ENCODE assay signal across 12 mouse cellular contexts in the genomic region with DNA sequence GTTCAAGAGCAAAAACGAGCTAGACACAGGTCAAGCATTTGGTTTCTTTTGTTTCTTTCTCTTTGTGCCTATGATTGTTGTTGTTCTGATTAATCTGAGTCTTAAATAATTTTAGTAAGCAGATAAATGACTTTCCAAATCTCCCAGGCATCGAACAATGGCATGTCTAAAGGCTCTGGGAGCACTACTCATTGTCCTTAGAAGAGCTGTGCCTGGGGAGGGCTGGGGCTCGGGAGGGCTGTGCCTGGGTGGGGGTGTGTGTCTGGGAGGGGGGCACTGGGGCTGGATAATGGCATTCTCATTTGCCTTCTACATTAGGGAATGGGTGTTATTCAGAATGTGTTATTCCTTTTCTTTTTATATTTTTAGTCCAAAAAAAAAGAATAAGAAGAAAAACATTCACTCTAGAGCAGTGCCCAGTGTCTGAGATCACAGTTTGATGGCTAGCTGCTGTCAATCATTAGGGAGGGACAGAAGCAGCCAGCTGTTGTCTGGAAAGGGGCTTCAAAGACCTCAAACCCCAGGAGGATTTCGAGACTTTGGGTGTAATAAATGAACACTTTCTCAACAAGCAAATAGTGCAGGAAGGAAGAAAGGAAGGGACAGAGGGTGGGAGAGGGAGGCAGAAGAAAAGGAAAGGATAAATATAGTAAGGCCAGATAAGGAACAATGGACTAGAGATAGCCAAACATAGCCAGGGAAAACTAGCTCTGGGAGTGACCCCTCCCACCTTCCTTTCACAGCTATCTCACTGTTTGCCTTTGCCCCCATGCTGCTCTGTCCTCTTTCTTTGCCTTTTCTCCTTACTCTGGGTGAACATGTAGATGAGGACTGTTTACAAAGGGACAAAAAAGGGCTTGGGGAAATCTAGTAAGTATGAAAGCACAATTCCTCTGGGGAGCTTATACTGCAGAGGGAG.
DNase-seq lines count a peak whose midpoint lies in the region; ATAC-seq and TF ChIP-seq lines count a peak whose summit lies in the region.
"Had no signal": no experiment of that assay in that cellular context is flagged by ENCODE, and none has a peak within 500 bp of the region (broad histone marks: within the 10 kb centered on the region; RNA-seq: fewer than 3 reads in every experiment).

No protein-coding gene starts in this region.

- peak; percentile 18 for DNase-seq in lung, postnatal 0 days (ENCODE audit: low spot score)
- no peak for DNase-seq in lung, postnatal 25 days (ENCODE audit: low spot score)
- peak; percentile 8 to 9 for DNase-seq in heart, adult 9 months (ENCODE audit: low spot score in 2 of 2)
- DNase-seq in heart, postnatal 4 days = peak; percentile 12
- DNase-seq in cerebellum, adult 18-20 months = no peak
- no peak for DNase-seq in left cerebral cortex, postnatal 36 days (ENCODE audit: low spot score in 2 of 2)
- DNase-seq: cerebellum, adult 8-10 months; liver, postnatal 0 days had no signal

- no peak overlapping the region for H3K27ac ChIP-seq in lung, postnatal 0 days (ENCODE audit: low read length)
- H3K27ac ChIP-seq in stomach, embryonic 15.5 days = no peak overlapping the region
- H3K27ac ChIP-seq: embryonic facial prominence, embryonic 13.5 days; limb, embryonic 10.5 days had no signal

- no peaks in the 10 kb centered on the region for H3K4me1 ChIP-seq in lung, postnatal 0 days (ENCODE audit: insufficient read depth, low read depth, low read length)
- no peaks in the 10 kb centered on the region for H3K4me1 ChIP-seq in stomach, embryonic 15.5 days
- H3K4me1 ChIP-seq: embryonic facial prominence, embryonic 13.5 days had no signal

- no peak for TF ChIP-seq EP300 in lung, postnatal 0 days (IDR thresholded peaks at IDR 0.05)

- intact Hi-C loops in left cerebral cortex, postnatal 36 days (cut with DNase I) = no loop called here

- H3K27me3 ChIP-seq in lung, postnatal 0 days (replicated peaks; ENCODE audit: insufficient read depth, low read length) = no peaks in the 10 kb centered on the region
- H3K27me3 ChIP-seq in stomach, embryonic 15.5 days (replicated peaks) = no peaks in the 10 kb centered on the region
- H3K27me3 ChIP-seq: embryonic facial prominence, embryonic 13.5 days had no signal

- H3K9ac ChIP-seq in lung, postnatal 0 days (replicated peaks; ENCODE audit: low read depth) = no peak overlapping the region
- H3K9ac ChIP-seq in stomach, embryonic 15.5 days = no peak overlapping the region
- H3K9ac ChIP-seq: embryonic facial prominence, embryonic 13.5 days; liver, postnatal 0 days had no signal

- no peak for TF ChIP-seq CTCF in lung, postnatal 0 days (IDR thresholded peaks at IDR 0.05)

- H3K9me3 ChIP-seq in lung, postnatal 0 days (ENCODE audit: low read length) = no peaks in the 10 kb centered on the region
- H3K9me3 ChIP-seq in stomach, embryonic 15.5 days = no peaks in the 10 kb centered on the region
- H3K9me3 ChIP-seq: embryonic facial prominence, embryonic 13.5 days; limb, embryonic 10.5 days had no signal

- 24% methylated on average over 4 of the region's 4 CpGs for WGBS in lung, postnatal 0 days
- 35% methylated on average over 4 of the region's 4 CpGs for WGBS in stomach, embryonic 15.5 days

- no peak; the same call in 1 of the 2 replicates for ATAC-seq in lung, postnatal 0 days
- ATAC-seq in stomach, embryonic 15.5 days (ENCODE audit: insufficient read depth, low FRiP score, low read depth) = peak; percentile 91
- ATAC-seq: inflammation-experienced regulatory T-cells, adult 6 months; liver, postnatal 0 days had no signal

- H3K4me2 ChIP-seq in lung, postnatal 0 days (replicated peaks; ENCODE audit: low read depth, low read length) = no peak overlapping the region
- no peak overlapping the region for H3K4me2 ChIP-seq in stomach, embryonic 15.5 days
- H3K4me2 ChIP-seq: embryonic facial prominence, embryonic 13.5 days had no signal

- H3K4me3 ChIP-seq in lung, postnatal 0 days (ENCODE audit: low read depth, low read length) = no peak overlapping the region
- no peak overlapping the region for H3K4me3 ChIP-seq in stomach, embryonic 15.5 days (replicated peaks)
- H3K4me3 ChIP-seq: embryonic facial prominence, embryonic 13.5 days; limb, embryonic 10.5 days had no signal

- no peaks in the 10 kb centered on the region for H3K36me3 ChIP-seq in lung, postnatal 0 days (ENCODE audit: insufficient read depth, low read length)
- H3K36me3 ChIP-seq in stomach, embryonic 15.5 days = no peaks in the 10 kb centered on the region
- H3K36me3 ChIP-seq: embryonic facial prominence, embryonic 13.5 days; limb, embryonic 10.5 days had no signal

Comparison
In these comparisons a context has a peak if more than half of its experiments do, and no peak if none do; other contexts are left out.
1. DNase-seq: peak in lung, postnatal 0 days (single experiment), heart, adult 9 months (2 of 2) and heart, postnatal 4 days (single experiment); none in lung, postnatal 25 days (single experiment), cerebellum, adult 18-20 months (0 of 2) and left cerebral cortex, postnatal 36 days (0 of 2).